Comparison of ENCODE assay signal across 28 mouse cellular contexts in the genomic region with DNA sequence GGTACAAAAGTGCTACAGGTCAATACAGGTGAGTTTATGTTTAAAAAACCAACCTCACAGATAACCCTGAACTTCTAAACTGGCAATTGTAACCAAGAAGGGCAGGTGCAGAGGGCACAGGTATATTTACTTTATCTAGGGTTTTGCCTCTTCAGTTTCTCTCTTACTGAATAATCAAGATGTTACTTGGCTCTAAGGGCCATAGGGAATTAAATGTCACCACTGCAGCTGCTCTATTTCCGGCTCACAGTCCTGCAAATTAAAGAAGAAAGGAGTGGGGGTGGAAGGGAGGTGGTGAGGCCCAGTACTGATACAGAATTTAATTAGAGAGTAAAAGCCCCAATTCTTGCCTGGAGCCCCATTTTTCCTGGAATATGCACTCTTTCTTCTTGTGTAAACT.
A peak's percentile ranks its signal among the peaks of the same experiment; 100 is the strongest.
DNase-seq lines count a peak whose midpoint lies in the region; ATAC-seq and TF ChIP-seq lines count a peak whose summit lies in the region.
"Had no signal": no experiment of that assay in that cellular context is flagged by ENCODE, and none has a peak within 500 bp of the region (broad histone marks: within the 10 kb centered on the region; RNA-seq: fewer than 3 reads in every experiment).

No protein-coding gene starts in this region.

- no peak overlapping the region for H3K9ac ChIP-seq in embryonic facial prominence, embryonic 14.5 days (ENCODE audit: low read depth, low read length)
- H3K9ac ChIP-seq in intestine, embryonic 15.5 days, result no peak overlapping the region
- H3K9ac ChIP-seq in intestine, postnatal 0 days (ENCODE audit: low read depth, low read length), result no peak overlapping the region
- no peak overlapping the region for H3K9ac ChIP-seq in lung, embryonic 14.5 days
- H3K9ac ChIP-seq: embryonic facial prominence, embryonic 15.5 days; forebrain, postnatal 0 days; heart, embryonic 12.5 days; heart, embryonic 15.5 days; hindbrain, embryonic 13.5 days had no signal

- H3K27me3 ChIP-seq in embryonic facial prominence, embryonic 14.5 days (replicated peaks; ENCODE audit: control insufficient read depth, insufficient read depth, low read length), result no peaks in the 10 kb centered on the region
- H3K27me3 ChIP-seq in embryonic facial prominence, embryonic 10.5 days (replicated peaks; ENCODE audit: low read depth, poor library complexity, severe bottlenecking), result no peaks in the 10 kb centered on the region
- H3K27me3 ChIP-seq in intestine, embryonic 15.5 days (replicated peaks), result no peaks in the 10 kb centered on the region
- no peaks in the 10 kb centered on the region for H3K27me3 ChIP-seq in intestine, postnatal 0 days (replicated peaks; ENCODE audit: control insufficient read depth, insufficient read depth, low read length)
- H3K27me3 ChIP-seq in lung, embryonic 14.5 days (ENCODE audit: insufficient read depth, low read length), result no peaks in the 10 kb centered on the region
- H3K27me3 ChIP-seq: embryonic facial prominence, embryonic 15.5 days; heart, embryonic 12.5 days; heart, embryonic 15.5 days; hindbrain, embryonic 13.5 days; Patski had no signal

- H3K36me3 ChIP-seq in embryonic facial prominence, embryonic 14.5 days (ENCODE audit: control insufficient read depth, insufficient read depth, low read length), result no peaks in the 10 kb centered on the region
- no peaks in the 10 kb centered on the region for H3K36me3 ChIP-seq in embryonic facial prominence, embryonic 10.5 days (replicated peaks)
- H3K36me3 ChIP-seq in intestine, embryonic 15.5 days, result no peaks in the 10 kb centered on the region
- H3K36me3 ChIP-seq in intestine, postnatal 0 days (ENCODE audit: control insufficient read depth, insufficient read depth), result peaks cover 6% of the 10 kb centered on the region; the same call in 1 of the 2 replicates
- no peaks in the 10 kb centered on the region for H3K36me3 ChIP-seq in lung, embryonic 14.5 days (ENCODE audit: insufficient read depth)
- H3K36me3 ChIP-seq: embryonic facial prominence, embryonic 15.5 days; heart, embryonic 12.5 days; heart, embryonic 15.5 days; hindbrain, embryonic 10.5 days; hindbrain, embryonic 13.5 days had no signal

- no peaks in the 10 kb centered on the region for H3K9me3 ChIP-seq in embryonic facial prominence, embryonic 14.5 days (ENCODE audit: control insufficient read depth, low read length)
- no peaks in the 10 kb centered on the region for H3K9me3 ChIP-seq in embryonic facial prominence, embryonic 10.5 days
- no peaks in the 10 kb centered on the region for H3K9me3 ChIP-seq in intestine, embryonic 15.5 days
- no peaks in the 10 kb centered on the region for H3K9me3 ChIP-seq in intestine, postnatal 0 days (ENCODE audit: control insufficient read depth)
- no peaks in the 10 kb centered on the region for H3K9me3 ChIP-seq in lung, embryonic 14.5 days (ENCODE audit: low read depth, low read length)
- H3K9me3 ChIP-seq: embryonic facial prominence, embryonic 15.5 days; heart, embryonic 12.5 days; heart, embryonic 15.5 days; hindbrain, embryonic 10.5 days; hindbrain, embryonic 13.5 days had no signal

- TF ChIP-seq POLR2A in lung, adult 2 months (IDR thresholded peaks at IDR 0.05; ENCODE audit: borderline replicate concordance, extremely low read depth, low read depth, low read length), result no peak
- TF ChIP-seq POLR2A in brain, embryonic 14.5 days (IDR thresholded peaks at IDR 0.05; ENCODE audit: borderline replicate concordance, extremely low read depth, insufficient read depth, insufficient read length, poor library complexity, severe bottlenecking), result no peak

- H3K4me2 ChIP-seq in embryonic facial prominence, embryonic 14.5 days (ENCODE audit: low read depth, low read length), result no peak overlapping the region
- H3K4me2 ChIP-seq in intestine, embryonic 15.5 days (replicated peaks), result no peak overlapping the region
- H3K4me2 ChIP-seq in intestine, postnatal 0 days (replicated peaks; ENCODE audit: low read depth), result no peak overlapping the region
- no peak overlapping the region for H3K4me2 ChIP-seq in lung, embryonic 14.5 days
- H3K4me2 ChIP-seq: embryonic facial prominence, embryonic 15.5 days; heart, embryonic 12.5 days; heart, embryonic 15.5 days; hindbrain, embryonic 13.5 days had no signal

- no peak for TF ChIP-seq CTCF in intestine, postnatal 0 days (IDR thresholded peaks at IDR 0.05; ENCODE audit: low read depth)
- TF ChIP-seq CTCF in lung, embryonic 14.5 days (IDR thresholded peaks at IDR 0.05; ENCODE audit: low read depth), result no peak
- no peak for TF ChIP-seq CTCF in lung, adult 2 months (IDR thresholded peaks at IDR 0.05; ENCODE audit: insufficient read depth, low read length)
- TF ChIP-seq CTCF in brain, embryonic 14.5 days (IDR thresholded peaks at IDR 0.05; ENCODE audit: borderline replicate concordance, extremely low read depth, insufficient read depth, insufficient read length), result no peak

- H3K4me1 ChIP-seq in embryonic facial prominence, embryonic 14.5 days (ENCODE audit: control insufficient read depth, insufficient read depth, low read length), result no peaks in the 10 kb centered on the region
- H3K4me1 ChIP-seq in embryonic facial prominence, embryonic 10.5 days, result no peaks in the 10 kb centered on the region
- H3K4me1 ChIP-seq in intestine, embryonic 15.5 days (replicated peaks), result 0 out of 2 replicates have a peak, but pooled peaks cover 3% of the 10 kb centered on the region
- no peaks in the 10 kb centered on the region; the same call in 1 of the 2 replicates for H3K4me1 ChIP-seq in intestine, postnatal 0 days (replicated peaks; ENCODE audit: control insufficient read depth, insufficient read depth, low read length)
- peaks cover 7% of the 10 kb centered on the region; the same call in 1 of the 2 replicates for H3K4me1 ChIP-seq in lung, embryonic 14.5 days (ENCODE audit: insufficient read depth)
- no peaks in the 10 kb centered on the region for H3K4me1 ChIP-seq in lung, adult 2 months (ENCODE audit: control insufficient read depth, insufficient read depth, low read length)
- H3K4me1 ChIP-seq: embryonic facial prominence, embryonic 15.5 days; heart, embryonic 15.5 days had no signal

- ATAC-seq in embryonic facial prominence, embryonic 14.5 days (ENCODE audit: low read depth), result no peak
- peak; percentile 62 for ATAC-seq in intestine, embryonic 15.5 days
- no peak for ATAC-seq in intestine, postnatal 0 days
- ATAC-seq in lung, embryonic 14.5 days (ENCODE audit: insufficient read depth), result no peak
- ATAC-seq: forebrain, embryonic 14.5 days; forebrain, postnatal 0 days; hindbrain, embryonic 16.5 days; Patski had no signal

- peak; percentile 19 for DNase-seq in embryonic facial prominence, embryonic 14.5 days (ENCODE audit: low spot score)
- no peak for DNase-seq in embryonic facial prominence, embryonic 10.5 days (ENCODE audit: low spot score)
- no peak for DNase-seq in lung, embryonic 14.5 days
- no peak for DNase-seq in lung, adult 2 months
- peak; percentile 41 for DNase-seq in brain, embryonic 14.5 days (ENCODE audit: low read depth)
- DNase-seq in right cerebral cortex, postnatal 4 days, result no peak
- DNase-seq: adrenal gland, postnatal 10 days; adrenal gland, postnatal 36 days; cerebellum, adult 11-12 months; cerebellum, adult 8-10 months; cerebellum, postnatal 10 days; cerebellum, postnatal 36 days; embryo, embryonic 11 days; forebrain, postnatal 0 days; gastrocnemius, postnatal 25 days; heart, adult 18-20 months; heart, postnatal 10 days; heart, postnatal 36 days had no signal

- H3K4me3 ChIP-seq in embryonic facial prominence, embryonic 14.5 days (ENCODE audit: low read depth, low read length), result no peak overlapping the region
- H3K4me3 ChIP-seq in embryonic facial prominence, embryonic 10.5 days, result no peak overlapping the region
- no peak overlapping the region for H3K4me3 ChIP-seq in intestine, embryonic 15.5 days (replicated peaks)
- H3K4me3 ChIP-seq in intestine, postnatal 0 days (ENCODE audit: low read depth, low read length), result no peak overlapping the region
- no peak overlapping the region for H3K4me3 ChIP-seq in lung, embryonic 14.5 days (ENCODE audit: low read depth, low read length)
- no peak overlapping the region for H3K4me3 ChIP-seq in lung, adult 2 months (replicated peaks; ENCODE audit: extremely low read depth, low read depth, low read length)
- H3K4me3 ChIP-seq: embryonic facial prominence, embryonic 15.5 days; heart, embryonic 12.5 days; heart, embryonic 15.5 days; hindbrain, embryonic 10.5 days; hindbrain, embryonic 13.5 days had no signal

- no peak overlapping the region for H3K27ac ChIP-seq in embryonic facial prominence, embryonic 14.5 days (replicated peaks; ENCODE audit: low read depth, low read length)
- no peak overlapping the region for H3K27ac ChIP-seq in embryonic facial prominence, embryonic 10.5 days (replicated peaks)
- no peak overlapping the region for H3K27ac ChIP-seq in intestine, embryonic 15.5 days
- no peak overlapping the region for H3K27ac ChIP-seq in intestine, postnatal 0 days (ENCODE audit: low read depth, low read length)
- H3K27ac ChIP-seq in lung, embryonic 14.5 days (ENCODE audit: low read depth), result peak overlapping the region; percentile 42
- H3K27ac ChIP-seq: embryonic facial prominence, embryonic 15.5 days; heart, embryonic 15.5 days; hindbrain, embryonic 10.5 days; hindbrain, embryonic 13.5 days had no signal

- WGBS in embryonic facial prominence, embryonic 14.5 days, result 29% methylated on average over 1 of the region's 1 CpGs
- 54% methylated on average over 1 of the region's 1 CpGs for WGBS in embryonic facial prominence, embryonic 10.5 days
- WGBS in intestine, embryonic 15.5 days, result 55% methylated on average over 1 of the region's 1 CpGs
- 29% methylated on average over 1 of the region's 1 CpGs for WGBS in intestine, postnatal 0 days
- 11% methylated on average over 1 of the region's 1 CpGs for WGBS in lung, embryonic 14.5 days
- WGBS in lung, adult 2 months, result 55% methylated on average over 1 of the region's 1 CpGs

Comparison
In these comparisons a context has a peak if more than half of its experiments do, and no peak if none do; other contexts are left out.
1. DNase-seq: peak in embryonic facial prominence, embryonic 14.5 days (single experiment) and brain, embryonic 14.5 days (single experiment); none in embryonic facial prominence, embryonic 10.5 days (single experiment), lung, embryonic 14.5 days (single experiment), lung, adult 2 months (single experiment) and right cerebral cortex, postnatal 4 days (single experiment).